Mouse (Mus musculus) lung, adult 2 months (tissue): Measurements from ENCODE around the gene Ttll8.

Source experiments
- CTCF ChIP-seq: fragments of 200-500 bp; IDR thresholded peaks from 2 replicates; pipeline ENCODE4 v1.5.1; 2011; ENCODE audit warnings: mild to moderate bottlenecking, low read length, control low read depth; ENCODE audit not compliant: insufficient read depth
- POLR2A ChIP-seq: fragments of 200-500 bp; IDR thresholded peaks from 2 replicates; pipeline ENCODE4 v1.6.1; 2011; ENCODE audit warnings: low read depth, mild to moderate bottlenecking, control low read depth, low read length, borderline replicate concordance; ENCODE audit errors: extremely low read depth

DNA sequence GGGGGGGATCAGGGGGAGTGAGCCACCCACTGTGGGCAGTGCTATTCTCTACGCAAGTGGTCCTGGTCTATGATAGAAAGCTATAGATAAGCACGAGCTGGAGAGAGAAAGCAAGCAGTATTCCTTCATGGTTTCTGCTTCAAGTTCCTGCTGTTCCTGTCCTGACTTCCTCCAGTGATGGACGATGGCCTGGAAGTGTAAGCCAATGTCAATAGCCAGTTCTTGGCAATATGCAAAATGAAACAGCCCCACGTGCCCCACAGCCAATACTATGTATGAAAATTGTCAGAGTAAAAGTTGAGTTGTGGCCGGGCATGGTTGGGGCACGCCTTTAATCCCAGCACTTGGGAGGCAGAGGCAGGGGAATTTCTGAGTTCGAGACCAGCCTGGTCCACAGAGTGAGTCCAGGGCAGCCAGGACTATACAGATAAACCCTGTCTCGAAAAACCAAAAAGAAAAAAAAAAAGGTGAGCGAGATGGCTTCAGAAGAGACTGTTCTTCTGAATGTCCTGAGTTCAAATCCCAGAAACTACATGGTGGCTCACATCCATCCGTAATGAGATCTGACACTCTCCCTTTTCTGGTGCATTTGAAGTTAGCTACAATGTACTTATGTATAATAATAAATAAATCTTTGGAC, 57.8 kb downstream of the Ttll8 start:
- no peak for TF ChIP-seq POLR2A
- TF ChIP-seq CTCF: no peak
